Mouse (Mus musculus): ENCODE measurements around the gene Zfp346. TPM values are rescaled to one million over a fixed set of nuclear protein-coding genes. Genes with fewer than 3 reads are reported as not detected.
A peak's percentile ranks its signal among the peaks of the same experiment; 100 is the strongest.

Zfp346 gene
- polyA plus RNA-seq, 1 experiment from 2014 or later = 6.9 TPM

DNA sequence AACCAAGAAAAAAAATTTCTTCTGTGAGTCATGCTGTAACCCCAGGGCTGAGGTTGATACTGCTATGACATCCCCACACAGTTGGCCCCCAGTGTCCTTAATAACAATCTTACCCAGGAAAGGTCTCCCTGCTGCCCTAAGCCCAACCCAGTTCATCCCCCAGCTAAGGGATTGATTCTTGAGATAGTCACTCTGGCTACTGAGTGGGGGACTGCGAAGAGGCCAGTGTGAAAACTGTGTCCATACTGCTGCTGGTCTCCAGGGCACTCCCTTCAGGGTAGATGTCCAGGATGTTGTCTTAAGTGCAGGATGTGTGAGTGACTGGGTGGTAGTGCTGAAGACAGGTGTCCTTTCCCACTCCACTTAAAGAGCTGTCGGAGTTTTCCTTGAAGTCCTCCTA, 28.3 kb downstream of the Zfp346 start, which contains the start of gene Gm17617:
Gene Gm17617, minus strand, starts transcription at position 101 of the 400 bp plus-strand sequence.
- H3K27me3 ChIP-seq (ENCODE audit: control insufficient read depth, insufficient read depth, low read depth, low read length) = no peaks in the 10 kb centered on the region
- no peak within 1 kb of the TSS for H3K27ac ChIP-seq (ENCODE audit: low read length)
- no peak for ATAC-seq (ENCODE audit: low read depth)
- no peaks in the 10 kb centered on the region for H3K9me3 ChIP-seq (replicated peaks; ENCODE audit: control insufficient read depth, low read length)
- H3K4me3 ChIP-seq (ENCODE audit: low read depth, low read length) = no peak within 1 kb of the TSS
- no peaks in the 10 kb centered on the region; the same call in none of the 2 replicates for H3K4me1 ChIP-seq (ENCODE audit: control insufficient read depth, low read depth, low read length)
- no peak within 1 kb of the TSS for H3K4me2 ChIP-seq (ENCODE audit: low read depth, low read length)
- H3K36me3 ChIP-seq (ENCODE audit: control insufficient read depth, insufficient read depth) = peaks cover 20% of the 10 kb centered on the region
- H3K9ac ChIP-seq (ENCODE audit: low read depth, low read length) = no peak within 1 kb of the TSS
- WGBS (ENCODE audit: insufficient replicate concordance) = 95% methylated on average over 2 of the region's 2 CpGs

DNA sequence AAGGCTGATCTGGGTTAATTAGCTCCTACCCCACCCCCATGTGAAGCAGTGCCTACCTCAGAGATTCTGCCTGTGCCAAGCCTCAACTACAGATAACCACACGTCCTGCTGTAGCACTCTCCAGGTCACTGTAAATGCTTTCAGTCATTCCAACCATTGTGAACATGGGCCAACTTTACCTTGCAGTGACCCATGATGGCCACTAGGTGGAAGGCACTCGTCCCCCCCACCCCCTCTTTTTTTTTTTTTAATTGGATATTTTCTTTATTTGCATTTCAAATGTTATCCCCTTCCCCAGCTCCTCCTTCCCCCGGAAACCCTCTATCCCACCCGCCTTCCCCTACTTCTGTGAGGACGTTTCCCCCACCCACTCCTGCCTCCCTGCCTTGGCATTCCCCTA, 30.3 kb downstream of the Zfp346 start:
- H3K36me3 ChIP-seq (ENCODE audit: control insufficient read depth, insufficient read depth) = peaks cover 12% of the 10 kb centered on the region; the same call in 1 of the 2 replicates
- H3K4me3 ChIP-seq (ENCODE audit: low read depth, low read length) = no peak overlapping the region
- H3K4me1 ChIP-seq (ENCODE audit: control insufficient read depth, low read depth, low read length) = no peaks in the 10 kb centered on the region; the same call in none of the 2 replicates
- H3K27ac ChIP-seq (ENCODE audit: low read length) = no peak overlapping the region
- no peak overlapping the region for H3K9ac ChIP-seq (ENCODE audit: low read depth, low read length)
- H3K27me3 ChIP-seq (ENCODE audit: control insufficient read depth, insufficient read depth, low read depth, low read length) = no peaks in the 10 kb centered on the region
- ATAC-seq (ENCODE audit: low read depth) = peak; percentile 32; the same call in 1 of the 2 replicates
- H3K9me3 ChIP-seq (replicated peaks; ENCODE audit: control insufficient read depth, low read length) = no peaks in the 10 kb centered on the region
- H3K4me2 ChIP-seq (ENCODE audit: low read depth, low read length) = no peak overlapping the region
- 5% methylated on average over 5 of the region's 5 CpGs for WGBS (ENCODE audit: insufficient replicate concordance)

DNA sequence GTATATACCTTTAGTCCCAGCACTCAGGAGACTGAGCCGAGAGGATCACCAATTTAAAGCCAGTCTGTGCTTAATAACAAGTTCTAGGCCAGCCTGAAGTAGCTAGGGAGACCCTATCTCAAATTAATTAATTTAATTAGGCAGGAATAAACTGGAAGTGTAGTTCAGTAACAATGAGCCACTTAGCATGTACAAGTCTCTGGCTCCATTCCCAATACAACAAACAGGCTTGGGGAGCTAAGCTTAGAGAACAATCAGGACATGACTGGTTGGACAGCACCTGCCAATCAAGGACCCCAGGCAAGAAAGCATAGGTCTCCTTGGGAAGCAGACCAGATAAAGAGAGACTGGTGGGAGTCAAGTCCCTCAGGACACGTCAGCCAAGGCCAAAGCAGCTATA, 35.2 kb downstream of the Zfp346 start:
- Histone ChIP-seq H3K36me3 (ENCODE audit: control insufficient read depth, insufficient read depth) (no peaks in the 10 kb centered on the region), H3K27ac (ENCODE audit: low read length) (no peak overlapping the region), H3K4me3 (ENCODE audit: low read depth, low read length) (no peak overlapping the region), H3K4me1 (ENCODE audit: control insufficient read depth, low read depth, low read length) (no peaks in the 10 kb centered on the region; the same call in none of the 2 replicates), H3K27me3 (ENCODE audit: control insufficient read depth, insufficient read depth, low read depth, low read length) (no peaks in the 10 kb centered on the region), H3K9me3 (replicated peaks; ENCODE audit: control insufficient read depth, low read length) (no peaks in the 10 kb centered on the region), H3K4me2 (ENCODE audit: low read depth, low read length) (no peak overlapping the region), H3K9ac (ENCODE audit: low read depth, low read length) (no peak overlapping the region)
- 68% methylated on average over 2 of the region's 2 CpGs for WGBS (ENCODE audit: insufficient replicate concordance)
- no peak for ATAC-seq (ENCODE audit: low read depth)

DNA sequence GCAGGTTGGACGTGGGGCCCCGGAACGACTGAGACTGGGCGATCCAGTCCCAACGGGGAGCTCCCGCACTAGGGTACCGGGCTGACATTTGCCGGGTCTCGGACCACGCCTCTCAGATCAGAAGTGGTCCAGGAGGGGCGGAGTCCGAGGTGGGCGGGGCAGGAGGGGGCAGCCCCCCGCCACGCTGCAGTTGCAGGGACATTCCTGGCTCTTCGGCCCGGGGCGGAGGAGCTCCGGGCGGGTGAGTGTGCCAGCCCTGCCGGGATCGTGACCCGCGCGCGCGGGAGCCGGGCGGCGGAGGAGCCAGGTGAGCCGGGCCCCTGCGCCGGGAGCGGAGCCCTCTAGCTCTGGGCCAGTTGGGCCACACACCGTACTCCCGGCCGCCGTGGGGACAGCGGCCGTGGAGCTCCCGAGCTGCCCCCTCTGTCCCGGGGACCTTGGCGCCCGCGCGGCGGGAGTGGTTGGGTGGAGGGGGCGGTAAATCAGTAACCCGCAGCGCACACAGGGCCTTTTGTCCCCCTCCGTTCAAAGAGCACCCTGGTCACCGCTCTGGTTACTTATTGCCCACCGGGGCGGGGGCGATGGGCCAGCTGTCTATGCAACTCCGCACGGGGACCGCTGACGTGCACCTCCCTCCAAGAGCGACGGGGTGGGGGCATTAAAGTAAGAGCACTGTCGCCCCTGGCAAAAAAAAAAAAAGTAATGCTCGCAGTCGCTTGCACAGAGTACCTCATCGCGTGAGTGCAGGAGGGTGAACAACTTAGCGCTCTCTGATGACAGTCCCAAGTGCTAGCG, 47.7 kb downstream of the Zfp346 start, which contains the start of gene Fgfr4:
Gene Fgfr4, plus strand, starts transcription at position 20 of the 795 bp plus-strand sequence.
- Histone ChIP-seq H3K9me3 (replicated peaks; ENCODE audit: control insufficient read depth, low read length) (no peaks in the 10 kb centered on the region), H3K4me2 (ENCODE audit: low read depth, low read length) (peak within 1 kb of the TSS; percentile 35), H3K4me3 (ENCODE audit: low read depth, low read length) (peak within 1 kb of the TSS; percentile 57), H3K4me1 (ENCODE audit: control insufficient read depth, low read depth, low read length) (no peaks in the 10 kb centered on the region; the same call in 1 of the 2 replicates), H3K27me3 (ENCODE audit: control insufficient read depth, insufficient read depth, low read depth, low read length) (peaks cover 29% of the 10 kb centered on the region), H3K36me3 (ENCODE audit: control insufficient read depth, insufficient read depth) (no peaks in the 10 kb centered on the region), H3K9ac (ENCODE audit: low read depth, low read length) (peak within 1 kb of the TSS; percentile 39), H3K27ac (ENCODE audit: low read length) (peak within 1 kb of the TSS; percentile 81)
- whole genome bisulfite sequencing (ENCODE audit: insufficient replicate concordance) = 3% methylated on average over 68 of the region's 68 CpGs
- peak; percentile 95 for ATAC-seq (ENCODE audit: low read depth)

DNA sequence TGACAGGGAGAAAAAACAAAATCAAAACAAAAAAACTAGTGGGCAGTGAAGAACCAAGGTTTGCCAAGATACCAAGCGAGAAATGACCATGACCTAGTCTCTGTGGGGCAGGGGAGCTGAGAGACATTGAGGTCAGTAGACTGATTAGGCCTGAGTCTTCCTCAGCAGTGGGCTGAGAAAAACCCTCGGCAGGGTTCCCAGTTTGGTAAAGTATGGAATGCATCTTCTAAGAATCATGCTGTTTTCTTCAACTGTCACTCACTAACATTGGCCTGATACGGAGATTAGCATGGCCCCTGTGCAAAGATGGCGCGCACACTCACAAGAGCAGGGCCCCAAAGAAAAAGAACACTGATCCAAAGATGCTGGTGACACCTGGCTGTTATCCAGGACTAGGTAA, 48.8 kb downstream of the Zfp346 start:
- no peak overlapping the region for H3K9ac ChIP-seq (ENCODE audit: low read depth, low read length)
- no peak overlapping the region for H3K27ac ChIP-seq (ENCODE audit: low read length)
- no peaks in the 10 kb centered on the region for H3K36me3 ChIP-seq (ENCODE audit: control insufficient read depth, insufficient read depth)
- peaks cover 29% of the 10 kb centered on the region for H3K27me3 ChIP-seq (ENCODE audit: control insufficient read depth, insufficient read depth, low read depth, low read length)
- no peak for ATAC-seq (ENCODE audit: low read depth)
- H3K4me2 ChIP-seq (ENCODE audit: low read depth, low read length) = peak overlapping the region; percentile 35; the same call in 1 of the 2 replicates
- 73% methylated on average over 5 of the region's 5 CpGs for WGBS (ENCODE audit: insufficient replicate concordance)
- H3K4me3 ChIP-seq (ENCODE audit: low read depth, low read length) = no peak overlapping the region
- H3K9me3 ChIP-seq (replicated peaks; ENCODE audit: control insufficient read depth, low read length) = no peaks in the 10 kb centered on the region
- H3K4me1 ChIP-seq (ENCODE audit: control insufficient read depth, low read depth, low read length) = no peaks in the 10 kb centered on the region; the same call in 1 of the 2 replicates

DNA sequence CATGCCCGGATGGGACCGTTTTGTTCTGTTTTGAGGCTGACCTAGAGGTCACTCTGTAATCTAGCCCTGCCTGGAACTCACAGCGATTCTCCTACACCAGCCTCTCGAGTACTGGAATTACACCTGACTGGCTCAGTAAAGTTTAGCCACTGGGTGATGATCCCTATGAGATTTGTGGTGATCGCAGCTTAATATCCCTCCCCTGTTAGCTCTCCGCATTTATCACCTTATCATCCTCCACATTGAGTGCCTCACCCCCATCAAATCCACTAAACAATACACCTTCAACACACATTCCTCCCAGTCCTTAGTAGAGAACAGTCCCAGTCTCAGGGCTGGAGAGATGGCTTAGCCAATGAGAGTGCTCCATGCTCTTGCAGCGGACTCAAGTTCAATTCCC, 57.3 kb downstream of the Zfp346 start:
- no peaks in the 10 kb centered on the region for H3K36me3 ChIP-seq (ENCODE audit: control insufficient read depth, insufficient read depth)
- H3K27me3 ChIP-seq (ENCODE audit: control insufficient read depth, insufficient read depth, low read depth, low read length) = no peaks in the 10 kb centered on the region
- H3K9ac ChIP-seq (ENCODE audit: low read depth, low read length) = no peak overlapping the region
- H3K4me3 ChIP-seq (ENCODE audit: low read depth, low read length) = no peak overlapping the region
- no peaks in the 10 kb centered on the region for H3K9me3 ChIP-seq (replicated peaks; ENCODE audit: control insufficient read depth, low read length)
- 59% methylated on average over 7 of the region's 7 CpGs for WGBS (ENCODE audit: insufficient replicate concordance)
- ATAC-seq (ENCODE audit: low read depth) = no peak
- H3K4me1 ChIP-seq (ENCODE audit: control insufficient read depth, low read depth, low read length) = no peaks in the 10 kb centered on the region
- H3K4me2 ChIP-seq (ENCODE audit: low read depth, low read length) = no peak overlapping the region
- H3K27ac ChIP-seq (ENCODE audit: low read length) = no peak overlapping the region

DNA sequence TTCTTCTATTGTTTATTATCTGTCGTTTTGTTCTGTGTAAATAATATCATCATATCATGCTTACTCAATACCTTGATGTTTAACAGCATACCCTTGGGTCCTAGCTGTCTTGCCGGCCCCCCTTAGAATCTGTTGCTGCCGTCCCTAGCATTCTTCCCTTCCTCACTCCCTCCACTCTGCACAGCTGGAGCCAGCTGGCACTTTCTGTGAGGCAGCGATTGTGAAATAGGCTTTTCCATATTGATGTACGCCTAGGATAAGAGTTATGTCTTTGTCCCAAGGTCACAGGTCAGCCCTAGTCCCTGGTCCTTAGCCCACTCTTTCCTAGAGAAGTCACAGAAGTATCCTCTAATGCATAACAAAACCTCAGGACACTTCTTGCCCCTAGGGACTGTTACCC, 58.4 kb downstream of the Zfp346 start:
- no peaks in the 10 kb centered on the region for H3K9me3 ChIP-seq (replicated peaks; ENCODE audit: control insufficient read depth, low read length)
- H3K4me2 ChIP-seq (ENCODE audit: low read depth, low read length) = no peak overlapping the region
- H3K27ac ChIP-seq (ENCODE audit: low read length) = no peak overlapping the region
- no peaks in the 10 kb centered on the region for H3K27me3 ChIP-seq (ENCODE audit: control insufficient read depth, insufficient read depth, low read depth, low read length)
- no peak for ATAC-seq (ENCODE audit: low read depth)
- H3K9ac ChIP-seq (ENCODE audit: low read depth, low read length) = no peak overlapping the region
- no peaks in the 10 kb centered on the region for H3K4me1 ChIP-seq (ENCODE audit: control insufficient read depth, low read depth, low read length)
- H3K36me3 ChIP-seq (ENCODE audit: control insufficient read depth, insufficient read depth) = no peaks in the 10 kb centered on the region
- whole genome bisulfite sequencing (ENCODE audit: insufficient replicate concordance) = 44% methylated on average over 5 of the region's 5 CpGs
- no peak overlapping the region for H3K4me3 ChIP-seq (ENCODE audit: low read depth, low read length)

DNA sequence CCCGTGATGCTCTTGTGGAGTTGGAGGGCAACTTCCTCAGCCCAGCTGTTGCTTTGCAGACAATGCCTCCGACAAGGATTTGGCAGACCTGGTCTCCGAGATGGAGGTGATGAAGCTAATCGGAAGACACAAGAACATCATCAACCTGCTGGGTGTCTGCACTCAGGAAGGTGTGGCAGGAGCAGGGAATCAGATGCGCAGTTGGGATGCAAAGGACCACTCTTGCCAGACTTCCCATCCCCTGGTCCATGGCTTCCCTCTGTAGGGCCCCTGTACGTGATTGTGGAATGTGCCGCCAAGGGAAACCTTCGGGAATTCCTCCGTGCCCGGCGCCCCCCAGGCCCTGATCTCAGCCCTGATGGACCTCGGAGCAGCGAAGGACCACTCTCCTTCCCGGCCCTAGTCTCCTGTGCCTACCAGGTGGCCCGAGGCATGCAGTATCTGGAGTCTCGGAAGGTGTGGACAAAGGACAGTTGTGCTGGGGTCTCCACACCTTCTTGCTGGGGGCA, 60.8 kb downstream of the Zfp346 start:
- 73% methylated on average over 16 of the region's 16 CpGs for whole genome bisulfite sequencing (ENCODE audit: insufficient replicate concordance)
- no peaks in the 10 kb centered on the region for H3K36me3 ChIP-seq (ENCODE audit: control insufficient read depth, insufficient read depth)
- no peak overlapping the region for H3K4me3 ChIP-seq (ENCODE audit: low read depth, low read length)
- H3K27me3 ChIP-seq (ENCODE audit: control insufficient read depth, insufficient read depth, low read depth, low read length) = no peaks in the 10 kb centered on the region
- no peak overlapping the region for H3K27ac ChIP-seq (ENCODE audit: low read length)
- no peak for ATAC-seq (ENCODE audit: low read depth)
- no peaks in the 10 kb centered on the region for H3K9me3 ChIP-seq (replicated peaks; ENCODE audit: control insufficient read depth, low read length)
- H3K4me1 ChIP-seq (ENCODE audit: control insufficient read depth, low read depth, low read length) = no peaks in the 10 kb centered on the region
- H3K9ac ChIP-seq (ENCODE audit: low read depth, low read length) = no peak overlapping the region
- no peak overlapping the region for H3K4me2 ChIP-seq (ENCODE audit: low read depth, low read length)
